Mouse (Mus musculus): ENCODE measurements around the gene Entpd7. TPM values are rescaled to one million over a fixed set of nuclear protein-coding genes. Genes with fewer than 3 reads are reported as not detected.

Gene Entpd7
- polyA plus RNA-seq, 1 experiment from 2014 or later: 8.1 TPM

DNA sequence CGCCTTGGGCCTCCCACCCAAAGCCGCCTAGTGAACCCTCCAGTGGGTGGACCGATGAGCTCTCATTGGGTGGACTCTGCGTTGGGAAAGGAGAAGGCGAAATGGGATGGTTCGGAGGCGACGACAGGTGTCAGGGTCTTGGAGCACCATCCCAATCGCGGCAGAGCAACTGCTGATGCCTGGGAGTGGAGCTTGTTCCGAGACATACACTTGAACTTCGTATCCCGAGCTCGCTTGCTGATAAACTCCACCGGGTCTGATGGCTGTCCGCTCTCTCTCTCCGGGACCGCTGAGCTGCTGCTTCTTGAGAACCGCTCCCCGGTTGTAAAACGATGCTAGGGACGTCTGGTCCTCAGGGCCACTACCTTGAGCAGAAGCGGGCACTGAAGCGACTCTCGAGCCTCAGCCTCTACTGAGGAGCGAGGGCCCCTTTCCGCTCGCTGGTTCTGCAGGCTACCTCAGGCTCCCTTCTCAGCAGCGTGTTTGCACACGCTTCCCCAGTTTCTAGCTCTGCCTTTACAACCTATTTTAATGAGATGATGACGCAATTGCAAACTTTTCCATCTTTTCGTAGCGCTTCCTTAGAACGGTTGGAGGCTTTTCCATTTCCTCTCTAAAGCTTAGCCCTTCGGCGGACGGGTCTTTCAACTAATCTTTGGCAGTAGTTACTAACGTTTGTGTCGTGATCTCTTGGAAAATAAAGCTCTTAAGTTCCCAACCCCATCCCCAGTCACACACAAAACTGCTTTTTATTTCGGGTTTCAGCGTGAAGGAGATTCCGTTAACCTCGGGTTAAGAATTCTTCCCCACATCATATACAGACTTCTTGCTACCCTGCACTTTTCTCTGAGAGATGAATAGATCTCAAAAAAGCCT, 13.7 kb upstream of the Entpd7 start:
- Histone ChIP-seq H3K36me3 (ENCODE audit: control insufficient read depth, insufficient read depth, low read length) (no peaks in the 10 kb centered on the region), H3K9ac (ENCODE audit: low read length) (peak overlapping the region; percentile 72), H3K9me3 (ENCODE audit: control insufficient read depth, low read length) (no peaks in the 10 kb centered on the region), H3K4me3 (ENCODE audit: low read depth, low read length) (peak overlapping the region; percentile 91), H3K27ac (replicated peaks) (peak overlapping the region; percentile 99), H3K27me3 (ENCODE audit: control insufficient read depth, insufficient read depth, low read length) (no peaks in the 10 kb centered on the region), H3K4me1 (replicated peaks; ENCODE audit: control insufficient read depth, insufficient read depth) (0 out of 2 replicates have a peak, but pooled peaks cover 2% of the 10 kb centered on the region), H3K4me2 (replicated peaks; ENCODE audit: low read depth) (peak overlapping the region; percentile 91)
- ATAC-seq (ENCODE audit: low FRiP score, low TSS enrichment): no peak
- DNase-seq (ENCODE audit: low spot score): no peak
- no peak for TF ChIP-seq CTCF (IDR thresholded peaks at IDR 0.05; ENCODE audit: low read depth)
- no peak for TF ChIP-seq EP300 (optimal IDR thresholded peaks at IDR 0.05)
- WGBS: 1% methylated on average over 43 of the region's 43 CpGs

DNA sequence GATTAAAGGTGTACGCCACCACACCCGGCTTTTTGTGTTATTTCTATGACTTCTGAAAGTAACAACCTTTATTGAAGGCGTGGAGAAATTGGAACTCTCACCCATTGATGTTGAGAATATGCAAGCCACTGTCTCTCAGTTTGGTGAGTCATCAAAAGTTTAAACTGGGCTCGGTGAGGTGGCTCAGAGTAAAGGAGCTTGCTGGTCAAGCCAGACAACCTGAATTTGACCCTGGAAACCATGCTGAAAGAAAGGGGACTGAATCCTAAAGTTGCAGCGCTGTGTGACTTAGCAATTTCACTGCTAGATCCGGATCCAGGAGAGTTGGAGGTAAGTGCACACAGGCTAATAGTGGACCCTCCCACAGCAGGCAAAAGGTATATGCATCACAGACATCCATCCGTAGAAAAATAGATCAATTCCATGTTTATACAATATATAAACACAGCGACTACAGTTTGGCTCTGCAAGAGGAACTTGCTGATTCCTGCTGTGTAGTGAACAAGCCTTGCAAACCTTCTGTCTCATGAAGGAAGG, 10.9 kb upstream of the Entpd7 start:
- WGBS: 50% methylated on average over 8 of the region's 8 CpGs
- no peak for ATAC-seq (ENCODE audit: low FRiP score, low TSS enrichment)

GRCm38 (mm10) chr19:43679474-43679981, 9.9 kb upstream of the Entpd7 start:
- Histone ChIP-seq H3K9ac (ENCODE audit: low read length) (no peak overlapping the region), H3K4me2 (replicated peaks; ENCODE audit: low read depth) (no peak overlapping the region), H3K4me3 (ENCODE audit: low read depth, low read length) (no peak overlapping the region), H3K27ac (replicated peaks) (0 out of 2 replicates have a peak overlapping the region, but pooled peaks have one; percentile 18), H3K36me3 (ENCODE audit: control insufficient read depth, insufficient read depth, low read length) (no peaks in the 10 kb centered on the region), H3K4me1 (replicated peaks; ENCODE audit: control insufficient read depth, insufficient read depth) (0 out of 2 replicates have a peak, but pooled peaks cover 2% of the 10 kb centered on the region), H3K27me3 (ENCODE audit: control insufficient read depth, insufficient read depth, low read length) (no peaks in the 10 kb centered on the region), H3K9me3 (ENCODE audit: control insufficient read depth, low read length) (no peaks in the 10 kb centered on the region)
- no peak for ATAC-seq (ENCODE audit: low FRiP score, low TSS enrichment)
- 75% methylated on average over 10 of the region's 10 CpGs for WGBS
- no peak for DNase-seq (ENCODE audit: low spot score)
- TF ChIP-seq EP300 (optimal IDR thresholded peaks at IDR 0.05): no peak
- TF ChIP-seq CTCF (IDR thresholded peaks at IDR 0.05; ENCODE audit: low read depth): no peak

More for the DNA sequence above, 10.9 kb upstream of the Entpd7 start:
- DNase-seq (ENCODE audit: low spot score): no peak
- no peak overlapping the region for H3K9ac ChIP-seq (ENCODE audit: low read length)
- no peaks in the 10 kb centered on the region for H3K36me3 ChIP-seq (ENCODE audit: control insufficient read depth, insufficient read depth, low read length)
- TF ChIP-seq EP300 (optimal IDR thresholded peaks at IDR 0.05) (no peak), CTCF (IDR thresholded peaks at IDR 0.05; ENCODE audit: low read depth) (no peak)
- no peak overlapping the region for H3K27ac ChIP-seq (replicated peaks)
- H3K4me2 ChIP-seq (replicated peaks; ENCODE audit: low read depth): no peak overlapping the region
- no peaks in the 10 kb centered on the region for H3K9me3 ChIP-seq (ENCODE audit: control insufficient read depth, low read length)
- H3K4me1 ChIP-seq (replicated peaks; ENCODE audit: control insufficient read depth, insufficient read depth): 0 out of 2 replicates have a peak, but pooled peaks cover 2% of the 10 kb centered on the region
- H3K4me3 ChIP-seq (ENCODE audit: low read depth, low read length): no peak overlapping the region
- no peaks in the 10 kb centered on the region for H3K27me3 ChIP-seq (ENCODE audit: control insufficient read depth, insufficient read depth, low read length)

- H3K4me3 ChIP-seq (ENCODE audit: low read depth, low read length): no peak overlapping the region
- no peak overlapping the region for H3K27ac ChIP-seq (replicated peaks)
- no peaks in the 10 kb centered on the region for H3K27me3 ChIP-seq (ENCODE audit: control insufficient read depth, insufficient read depth, low read length)
- DNase-seq (ENCODE audit: low spot score) (no peak), ATAC-seq (ENCODE audit: low FRiP score, low TSS enrichment) (no peak)
- H3K4me2 ChIP-seq (replicated peaks; ENCODE audit: low read depth): no peak overlapping the region
- no peaks in the 10 kb centered on the region for H3K36me3 ChIP-seq (ENCODE audit: control insufficient read depth, insufficient read depth, low read length)
- H3K4me1 ChIP-seq (replicated peaks; ENCODE audit: control insufficient read depth, insufficient read depth): 0 out of 2 replicates have a peak, but pooled peaks cover 2% of the 10 kb centered on the region
- 75% methylated on average over 4 of the region's 4 CpGs for WGBS
- TF ChIP-seq EP300 (optimal IDR thresholded peaks at IDR 0.05) (no peak), CTCF (IDR thresholded peaks at IDR 0.05; ENCODE audit: low read depth) (no peak)
- no peaks in the 10 kb centered on the region for H3K9me3 ChIP-seq (ENCODE audit: control insufficient read depth, low read length)
- H3K9ac ChIP-seq (ENCODE audit: low read length): no peak overlapping the region
These were observed 7.9 kb upstream of the Entpd7 start for GRCm38 (mm10) chr19:43681541-43681940.

DNA sequence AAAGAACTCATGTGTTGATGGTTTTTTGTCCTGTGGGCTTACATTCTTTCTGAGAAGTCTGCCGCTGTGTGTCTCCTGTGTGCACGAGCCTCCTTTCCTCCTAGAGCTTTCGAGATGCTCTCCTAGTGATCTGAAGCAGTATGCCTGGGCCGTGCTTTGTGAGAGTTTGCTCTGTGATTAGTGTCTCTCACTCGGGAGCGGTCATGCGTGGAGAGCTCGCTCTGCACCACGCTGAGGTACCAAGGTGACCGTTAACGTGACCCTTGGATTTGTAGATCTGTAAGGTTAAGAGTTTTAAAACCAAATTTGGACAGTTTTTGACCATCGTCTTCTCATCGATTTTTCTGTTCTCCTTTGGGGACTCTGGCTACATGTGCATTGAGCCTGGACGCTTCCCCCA, 3.3 kb downstream of the Entpd7 start:
- WGBS: 88% methylated on average over 14 of the region's 14 CpGs

More for the DNA sequence above, 3.3 kb downstream of the Entpd7 start:
- no peak for DNase-seq (ENCODE audit: low spot score)
- H3K9ac ChIP-seq (ENCODE audit: low read length): no peak overlapping the region
- H3K27ac ChIP-seq (replicated peaks): no peak overlapping the region
- no peak for ATAC-seq (ENCODE audit: low FRiP score, low TSS enrichment)
- H3K4me3 ChIP-seq (ENCODE audit: low read depth, low read length): no peak overlapping the region
- no peaks in the 10 kb centered on the region for H3K27me3 ChIP-seq (ENCODE audit: control insufficient read depth, insufficient read depth, low read length)
- no peak overlapping the region for H3K4me2 ChIP-seq (replicated peaks; ENCODE audit: low read depth)
- H3K9me3 ChIP-seq (ENCODE audit: control insufficient read depth, low read length): no peaks in the 10 kb centered on the region
- H3K36me3 ChIP-seq (ENCODE audit: control insufficient read depth, insufficient read depth, low read length): peaks cover 3% of the 10 kb centered on the region; the same call in 1 of the 2 replicates
- H3K4me1 ChIP-seq (replicated peaks; ENCODE audit: control insufficient read depth, insufficient read depth): no peaks in the 10 kb centered on the region
- TF ChIP-seq EP300 (optimal IDR thresholded peaks at IDR 0.05): no peak
- no peak for TF ChIP-seq CTCF (IDR thresholded peaks at IDR 0.05; ENCODE audit: low read depth)
